Mouse (Mus musculus): ENCODE data around the gene Spink4.
A peak's percentile ranks its signal among the peaks of the same experiment; 100 is the strongest.
"Not testable (repeated sequence)": the region's sequence is repeated elsewhere in the genome, so short reads cannot be mapped to it uniquely, and the experiment has no call there.

Spink4 gene

GRCm38 (mm10) chr4:40908261-40908969 lies 11.4 kb upstream of the Spink4 start:
- DNase-seq, result no peak

GRCm38 (mm10) chr4:40914287-40914867 lies 5.5 kb upstream of the Spink4 start:
- no peak for DNase-seq

GRCm38 (mm10) chr4:40915947-40916346 lies 3.9 kb upstream of the Spink4 start:
- no peak for DNase-seq

- no peak for DNase-seq
Observed at GRCm38 (mm10) chr4:40916592-40917155, 3.2 kb upstream of the Spink4 start.

DNA sequence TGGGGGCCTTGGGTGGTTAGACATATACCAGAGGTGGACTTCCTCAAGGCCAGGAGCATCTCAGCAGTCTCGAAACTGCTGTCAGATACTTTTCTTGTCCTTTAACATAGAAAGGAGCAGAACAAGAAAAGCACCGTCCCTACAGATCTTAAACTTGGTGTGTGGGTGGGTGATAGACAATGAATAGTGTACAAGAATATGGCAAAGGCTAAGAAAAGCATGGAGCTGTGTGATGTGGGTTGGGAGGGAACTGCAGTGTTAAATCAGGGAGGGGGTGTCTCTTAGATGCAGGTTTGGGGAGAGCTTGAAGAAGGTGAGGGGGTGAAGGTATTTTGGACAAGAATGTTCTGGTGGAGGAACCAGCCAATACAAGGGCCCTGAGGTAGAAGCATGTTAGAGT lies 724 bp downstream of the Spink4 start:
- DNase-seq, result no peak

DNA sequence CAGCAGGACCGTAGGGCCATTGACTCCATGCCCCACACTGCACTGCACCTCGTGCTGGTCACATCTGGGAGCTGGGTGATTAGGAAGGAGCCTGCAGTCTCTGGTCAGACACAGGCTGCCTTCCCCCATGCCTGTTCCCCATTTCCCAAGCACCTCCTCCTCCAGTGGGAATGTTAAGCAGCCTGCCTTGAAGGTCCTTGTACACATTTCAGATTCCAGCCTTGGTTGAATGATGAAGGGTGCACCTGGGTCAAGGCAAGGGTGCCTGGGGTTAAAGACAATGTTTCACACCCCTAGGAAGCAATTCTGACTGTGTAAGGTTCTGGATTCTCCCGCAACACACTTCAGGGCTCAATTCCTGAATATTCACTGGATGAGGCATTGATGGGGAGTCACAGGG lies 1.4 kb downstream of the Spink4 start:
- no peak for DNase-seq

DNA sequence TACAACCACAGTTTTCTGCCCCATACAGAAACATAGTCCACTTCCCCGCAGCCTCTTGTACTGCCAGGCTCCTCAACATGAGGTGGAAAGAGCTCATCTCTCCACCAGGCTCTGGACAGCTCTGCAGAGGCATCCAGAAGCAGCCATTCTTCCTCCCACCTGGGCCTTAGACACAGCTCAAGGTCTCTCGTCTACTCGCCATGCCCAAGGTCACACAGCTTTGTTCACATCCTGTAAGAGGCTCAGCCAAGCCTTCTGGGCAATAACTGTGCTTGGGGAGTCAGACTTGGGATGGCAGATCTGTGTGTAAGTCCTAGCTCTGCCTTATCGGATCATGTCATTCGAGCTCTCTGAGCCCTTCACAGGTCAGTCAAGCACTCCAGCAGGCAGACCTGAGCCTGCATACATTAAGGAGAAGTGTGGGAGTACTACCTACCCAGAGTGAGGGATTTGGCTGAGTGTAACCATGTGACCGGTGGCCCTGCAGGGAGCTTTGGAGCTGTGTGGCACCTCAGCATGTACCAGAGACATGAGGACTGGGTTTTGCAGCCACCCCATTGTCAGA lies 3.3 kb downstream of the Spink4 start:
- DNase-seq, result no peak

- no peak for DNase-seq
Observed at GRCm38 (mm10) chr4:40925568-40925967, 5.7 kb downstream of the Spink4 start.

DNA sequence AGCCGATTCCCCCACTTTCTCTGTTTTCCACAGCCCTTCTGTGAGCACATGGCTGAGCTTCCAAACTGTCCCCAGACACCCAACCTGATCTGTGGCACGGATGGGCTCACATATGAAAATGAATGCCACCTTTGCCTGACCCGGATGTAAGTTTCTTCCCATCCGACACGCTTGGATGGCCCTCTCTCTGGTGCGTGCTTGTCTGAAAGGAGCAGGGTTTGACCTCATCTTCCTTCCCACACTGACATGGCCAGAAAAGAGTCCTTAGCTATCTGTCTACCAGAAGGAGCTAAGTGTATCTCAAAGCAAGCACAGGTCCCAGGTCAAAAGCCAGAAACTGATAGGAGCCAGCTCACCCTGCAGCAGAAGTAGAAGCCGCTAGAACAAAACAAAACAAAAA lies 9.2 kb downstream of the Spink4 start:
- DNase-seq, result no peak

GRCm38 (mm10) chr4:40933694-40934093 lies 13.8 kb downstream of the Spink4 start:
- DNase-seq, result no peak

DNA sequence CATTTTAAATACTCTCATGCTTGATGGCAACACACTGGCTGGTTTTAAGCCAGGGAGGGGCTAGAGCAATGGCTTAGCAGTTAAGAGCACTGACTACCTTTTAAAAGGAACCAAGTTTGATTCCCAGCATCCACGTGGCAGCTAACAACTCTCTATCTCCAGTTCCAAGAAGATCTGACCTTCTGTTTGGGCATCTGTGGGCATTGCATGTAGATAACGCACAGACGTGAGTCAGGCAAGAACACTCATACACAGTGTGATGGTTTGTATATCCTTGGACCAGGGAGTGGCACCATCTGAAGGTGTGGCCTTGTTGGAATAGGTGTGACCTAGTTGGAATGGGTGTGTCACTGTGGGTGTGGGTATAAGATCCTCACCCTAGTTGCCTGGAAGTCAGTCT lies 14.5 kb downstream of the Spink4 start:
- DNase-seq, result not testable (repeated sequence)

DNA sequence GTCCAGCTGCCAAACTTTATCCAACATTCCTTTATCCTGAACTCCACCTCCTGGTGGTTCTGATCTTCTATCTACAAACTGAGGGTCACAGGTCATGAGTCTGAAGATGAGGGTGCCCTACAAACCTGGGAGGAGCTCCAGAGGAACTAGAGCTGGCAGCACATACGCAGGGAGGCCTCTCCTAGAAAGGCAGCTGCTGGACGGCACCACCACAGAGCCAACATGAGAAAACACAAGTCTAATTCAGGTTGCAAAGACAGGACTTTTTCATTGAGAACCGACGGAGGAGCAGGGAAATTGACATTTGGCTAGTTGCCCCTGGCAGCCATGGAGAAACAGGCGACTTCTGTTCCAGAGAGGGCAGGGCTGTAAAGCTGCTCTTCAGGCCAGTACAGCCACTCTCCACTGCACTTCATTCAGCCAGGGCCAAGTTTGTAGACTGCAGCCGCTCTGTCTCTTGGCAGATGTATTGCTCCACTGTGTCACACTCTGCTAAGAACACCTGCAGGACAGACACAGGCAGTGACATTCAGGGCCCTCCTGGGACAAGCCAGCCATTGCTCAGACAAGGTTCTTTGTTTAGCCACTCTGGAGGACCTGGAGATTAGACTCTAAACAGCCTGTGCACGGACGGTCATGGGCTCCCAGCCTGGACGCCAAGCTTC lies 16.5 kb downstream of the Spink4 start:
- DNase-seq, result no peak

- no peak for DNase-seq
Observed at GRCm38 (mm10) chr4:40938793-40939192, 18.9 kb downstream of the Spink4 start.

DNA sequence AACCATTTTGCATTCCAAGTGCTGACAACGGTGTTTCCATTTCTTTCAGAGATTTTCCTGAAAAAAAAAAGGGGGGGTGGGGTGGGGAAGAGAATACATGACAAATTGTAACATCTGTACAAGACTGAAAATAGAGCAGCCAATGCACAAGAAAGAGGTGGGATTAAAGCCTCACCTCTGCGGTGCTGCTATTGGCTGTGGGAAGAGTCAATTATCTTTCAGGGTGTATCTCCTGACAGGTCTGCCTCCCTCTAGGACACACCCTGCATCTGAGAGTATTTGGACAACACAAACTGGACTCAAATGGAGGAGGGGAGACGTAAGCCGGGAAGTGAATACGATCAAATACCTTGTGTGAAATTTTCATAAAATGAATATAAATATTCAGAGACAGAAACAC lies 23.8 kb downstream of the Spink4 start:
- DNase-seq, result no peak

DNA sequence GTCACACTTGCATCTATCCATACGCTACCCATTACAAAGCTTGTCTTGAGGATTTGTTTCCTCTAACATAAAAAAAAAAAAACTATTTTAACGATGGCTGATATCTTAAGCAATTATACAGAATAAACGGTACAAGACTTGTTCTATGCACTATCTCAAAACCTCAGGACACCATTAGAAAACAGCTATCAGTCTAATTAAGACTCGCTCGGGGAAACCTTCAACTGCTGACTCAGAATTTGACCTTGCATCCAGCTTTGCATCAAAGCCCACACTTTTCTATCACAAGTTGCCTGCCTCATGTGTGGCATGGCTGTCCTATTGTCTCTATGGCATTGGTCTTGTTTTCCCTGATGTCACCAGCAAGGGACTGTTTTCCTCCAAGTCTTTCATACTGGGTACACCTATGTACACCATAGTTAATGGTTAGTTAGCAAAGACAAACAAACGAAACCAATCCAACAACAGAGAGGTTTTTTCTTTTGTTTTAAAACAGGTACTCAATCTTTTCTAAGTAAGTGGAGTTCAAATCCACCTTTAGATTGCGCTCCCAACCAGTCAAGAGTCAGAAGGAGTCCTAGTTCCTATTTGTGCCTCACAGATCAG lies 26.8 kb downstream of the Spink4 start:
- DNase-seq, result no peak

GRCm38 (mm10) chr4:40947565-40948159 lies 27.8 kb downstream of the Spink4 start:
- DNase-seq, result no peak

GRCm38 (mm10) chr4:40948160-40948708 lies 28.4 kb downstream of the Spink4 start, which contains the start of the genes Bag1 and Chmp5:
Gene Bag1, minus strand, starts transcription at chr4:40948294.
Gene Chmp5, plus strand, starts transcription at chr4:40948407.
- DNase-seq, result peak; percentile 98

GRCm38 (mm10) chr4:40953521-40953920 lies 33.7 kb downstream of the Spink4 start:
- DNase-seq, result peak; percentile 14

DNA sequence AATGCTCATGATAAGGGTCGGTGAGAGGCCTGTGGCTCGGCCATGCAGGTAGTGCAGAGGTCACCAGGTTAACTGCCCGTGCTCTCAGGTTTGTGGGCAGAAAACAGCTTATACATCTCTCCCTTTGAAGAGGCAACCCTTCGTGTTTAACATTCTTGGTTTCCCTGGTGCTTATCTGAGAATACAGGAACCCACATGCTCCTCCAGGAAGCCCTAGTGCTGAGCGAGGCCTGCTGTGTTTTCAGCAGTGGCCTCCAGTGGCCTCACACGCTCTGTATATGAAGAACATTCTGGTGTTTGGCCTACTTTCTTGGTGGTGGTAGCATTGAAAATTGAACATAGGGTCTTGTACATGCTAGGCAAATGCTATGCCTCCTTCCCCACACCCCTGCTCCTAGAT lies 36.1 kb downstream of the Spink4 start:
- no peak for DNase-seq

DNA sequence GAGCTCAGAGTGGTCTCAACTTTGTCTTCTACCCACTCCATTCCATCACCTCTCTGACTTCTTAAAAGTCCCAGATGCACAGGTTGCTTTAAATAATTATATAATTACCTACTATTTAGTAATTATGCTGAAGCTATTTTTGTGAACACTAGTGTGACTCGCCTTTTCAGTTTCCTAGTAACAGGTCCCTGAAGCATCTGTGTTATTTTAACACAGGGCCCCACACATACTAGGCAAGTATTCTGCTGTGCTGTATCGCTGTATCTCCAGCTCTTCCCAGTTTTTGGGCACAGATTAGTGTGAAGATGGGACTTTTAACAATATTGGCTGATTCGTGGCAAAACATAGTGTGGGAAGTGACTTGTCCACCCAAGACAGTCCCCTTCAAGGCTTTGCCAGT lies 43.7 kb downstream of the Spink4 start:
- no peak for DNase-seq

GRCm38 (mm10) chr4:40969161-40969560 lies 49.3 kb downstream of the Spink4 start:
- no peak for DNase-seq
